Mouse (Mus musculus): ENCODE results near the gene Wfdc13.

GRCm38 (mm10) chr2:164705991-164706390 is 21.1 kb downstream of the Wfdc13 start:
- TF ChIP-seq CTCF (IDR thresholded peaks at IDR 0.05; ENCODE audit: extremely low read depth, insufficient read depth, insufficient read length, insufficient replicate concordance) = no peak
- TF ChIP-seq POLR2A (IDR thresholded peaks at IDR 0.05; ENCODE audit: low read depth, low read length) = no peak

Measured in spleen, adult 2 months (tissue).